Mouse (Mus musculus): ENCODE results near the gene Ambp. TPM values are rescaled to one million over a fixed set of nuclear protein-coding genes. Genes with fewer than 3 reads are reported as not detected.

Gene Ambp
- total RNA-seq (2014; rRNA removed) (3,181 and 3,254 TPM in 2 replicates), polyA plus RNA-seq (2012; rRNA removed) (2,073 and 2,202 TPM in 2 replicates)

GRCm38 (mm10) chr4:63154699-63155098, at the start of gene Ambp:
Ambp (minus strand) TSS chr4:63154799.
- H3K36me3 ChIP-seq (ENCODE audit: control insufficient read depth, insufficient read depth, low read length), result peaks cover 8% of the 10 kb centered on the region
- no peaks in the 10 kb centered on the region for H3K27me3 ChIP-seq (ENCODE audit: control insufficient read depth, insufficient read depth, low read length)
- 29% methylated on average over 5 of the region's 5 CpGs for WGBS
- H3K79me2 ChIP-seq (ENCODE audit: control insufficient read depth, insufficient read depth, low read length), result peaks cover 12% of the 10 kb centered on the region; the same call in 1 of the 2 replicates
- TF ChIP-seq CTCF (IDR thresholded peaks at IDR 0.05; ENCODE audit: low read depth, low read length) (no peak), POLR2A (IDR thresholded peaks at IDR 0.05; ENCODE audit: extremely low read depth, insufficient read depth, low read length) (no peak)
- H3K4me3 ChIP-seq (ENCODE audit: insufficient read depth, low read depth, low read length), result peak within 1 kb of the TSS; percentile 85
- H3K27ac ChIP-seq (replicated peaks; ENCODE audit: insufficient read depth, low read depth, low read length), result peak within 1 kb of the TSS; percentile 88
- peak within 1 kb of the TSS; percentile 79 for H3K9ac ChIP-seq (ENCODE audit: low read depth, low read length)
- peaks cover 49% of the 10 kb centered on the region for H3K4me1 ChIP-seq (ENCODE audit: control insufficient read depth, insufficient read depth, low read length)
- DNase-seq (ENCODE audit: extremely low read depth, low read depth, low spot score), result peak; percentile 68

GRCm38 (mm10) chr4:63203874-63204273, 49.3 kb upstream of the Ambp start:
- DNase-seq (ENCODE audit: extremely low read depth, low read depth, low spot score), result no peak
- H3K27ac ChIP-seq (replicated peaks; ENCODE audit: insufficient read depth, low read depth, low read length), result no peak overlapping the region

GRCm38 (mm10) chr4:63199366-63199765, 44.8 kb upstream of the Ambp start:
- WGBS, result 71% methylated on average over 5 of the region's 5 CpGs
- H3K27ac ChIP-seq (replicated peaks; ENCODE audit: insufficient read depth, low read depth, low read length), result no peak overlapping the region

More at GRCm38 (mm10) chr4:63203874-63204273, 49.3 kb upstream of the Ambp start:
- no peak overlapping the region for H3K9ac ChIP-seq (ENCODE audit: low read depth, low read length)
- TF ChIP-seq POLR2A (IDR thresholded peaks at IDR 0.05; ENCODE audit: extremely low read depth, insufficient read depth, low read length) (no peak), CTCF (IDR thresholded peaks at IDR 0.05; ENCODE audit: low read depth, low read length) (no peak)
- no peak overlapping the region for H3K4me3 ChIP-seq (ENCODE audit: insufficient read depth, low read depth, low read length)
- H3K79me2 ChIP-seq (ENCODE audit: control insufficient read depth, insufficient read depth, low read length), result no peaks in the 10 kb centered on the region
- H3K4me1 ChIP-seq (ENCODE audit: control insufficient read depth, insufficient read depth, low read length), result no peaks in the 10 kb centered on the region
- 88% methylated on average over 7 of the region's 7 CpGs for WGBS
- no peaks in the 10 kb centered on the region for H3K27me3 ChIP-seq (ENCODE audit: control insufficient read depth, insufficient read depth, low read length)
- no peaks in the 10 kb centered on the region for H3K36me3 ChIP-seq (ENCODE audit: control insufficient read depth, insufficient read depth, low read length)

GRCm38 (mm10) chr4:63194366-63194765, 39.8 kb upstream of the Ambp start:
- 91% methylated on average over 2 of the region's 2 CpGs for WGBS
- TF ChIP-seq CTCF (IDR thresholded peaks at IDR 0.05; ENCODE audit: low read depth, low read length), result no peak
- TF ChIP-seq POLR2A (IDR thresholded peaks at IDR 0.05; ENCODE audit: extremely low read depth, insufficient read depth, low read length), result no peak
- H3K4me1 ChIP-seq (ENCODE audit: control insufficient read depth, insufficient read depth, low read length), result no peaks in the 10 kb centered on the region
- H3K9ac ChIP-seq (ENCODE audit: low read depth, low read length), result no peak overlapping the region
- H3K4me3 ChIP-seq (ENCODE audit: insufficient read depth, low read depth, low read length), result no peak overlapping the region
- H3K79me2 ChIP-seq (ENCODE audit: control insufficient read depth, insufficient read depth, low read length), result no peaks in the 10 kb centered on the region
- H3K36me3 ChIP-seq (ENCODE audit: control insufficient read depth, insufficient read depth, low read length), result no peaks in the 10 kb centered on the region
- H3K27ac ChIP-seq (replicated peaks; ENCODE audit: insufficient read depth, low read depth, low read length), result no peak overlapping the region
- no peak for DNase-seq (ENCODE audit: extremely low read depth, low read depth, low spot score)
- H3K27me3 ChIP-seq (ENCODE audit: control insufficient read depth, insufficient read depth, low read length), result no peaks in the 10 kb centered on the region

More at GRCm38 (mm10) chr4:63199366-63199765, 44.8 kb upstream of the Ambp start:
- DNase-seq (ENCODE audit: extremely low read depth, low read depth, low spot score), result peak; percentile 65
- Histone ChIP-seq H3K4me1 (ENCODE audit: control insufficient read depth, insufficient read depth, low read length) (no peaks in the 10 kb centered on the region), H3K79me2 (ENCODE audit: control insufficient read depth, insufficient read depth, low read length) (no peaks in the 10 kb centered on the region), H3K4me3 (ENCODE audit: insufficient read depth, low read depth, low read length) (no peak overlapping the region), H3K9ac (ENCODE audit: low read depth, low read length) (no peak overlapping the region), H3K36me3 (ENCODE audit: control insufficient read depth, insufficient read depth, low read length) (no peaks in the 10 kb centered on the region), H3K27me3 (ENCODE audit: control insufficient read depth, insufficient read depth, low read length) (no peaks in the 10 kb centered on the region)
- no peak for TF ChIP-seq CTCF (IDR thresholded peaks at IDR 0.05; ENCODE audit: low read depth, low read length)
- no peak for TF ChIP-seq POLR2A (IDR thresholded peaks at IDR 0.05; ENCODE audit: extremely low read depth, insufficient read depth, low read length)

GRCm38 (mm10) chr4:63191641-63192040, 37.0 kb upstream of the Ambp start:
- no peaks in the 10 kb centered on the region for H3K27me3 ChIP-seq (ENCODE audit: control insufficient read depth, insufficient read depth, low read length)
- no peaks in the 10 kb centered on the region; the same call in 1 of the 2 replicates for H3K4me1 ChIP-seq (ENCODE audit: control insufficient read depth, insufficient read depth, low read length)
- no peak for DNase-seq (ENCODE audit: extremely low read depth, low read depth, low spot score)
- TF ChIP-seq CTCF (IDR thresholded peaks at IDR 0.05; ENCODE audit: low read depth, low read length) (no peak), POLR2A (IDR thresholded peaks at IDR 0.05; ENCODE audit: extremely low read depth, insufficient read depth, low read length) (no peak)
- no peak overlapping the region for H3K4me3 ChIP-seq (ENCODE audit: insufficient read depth, low read depth, low read length)
- H3K27ac ChIP-seq (replicated peaks; ENCODE audit: insufficient read depth, low read depth, low read length), result no peak overlapping the region
- no peak overlapping the region for H3K9ac ChIP-seq (ENCODE audit: low read depth, low read length)
- no peaks in the 10 kb centered on the region for H3K79me2 ChIP-seq (ENCODE audit: control insufficient read depth, insufficient read depth, low read length)
- WGBS, result 63% methylated on average over 5 of the region's 5 CpGs
- H3K36me3 ChIP-seq (ENCODE audit: control insufficient read depth, insufficient read depth, low read length), result no peaks in the 10 kb centered on the region

GRCm38 (mm10) chr4:63186281-63186870, 31.8 kb upstream of the Ambp start:
- no peak overlapping the region for H3K27ac ChIP-seq (replicated peaks; ENCODE audit: insufficient read depth, low read depth, low read length)
- H3K4me1 ChIP-seq (ENCODE audit: control insufficient read depth, insufficient read depth, low read length), result no peaks in the 10 kb centered on the region; the same call in 1 of the 2 replicates
- H3K4me3 ChIP-seq (ENCODE audit: insufficient read depth, low read depth, low read length), result no peak overlapping the region; the same call in 1 of the 2 replicates
- H3K9ac ChIP-seq (ENCODE audit: low read depth, low read length), result peak overlapping the region; percentile 12; the same call in 1 of the 2 replicates
- TF ChIP-seq CTCF (IDR thresholded peaks at IDR 0.05; ENCODE audit: low read depth, low read length) (no peak), POLR2A (IDR thresholded peaks at IDR 0.05; ENCODE audit: extremely low read depth, insufficient read depth, low read length) (no peak)
- H3K36me3 ChIP-seq (ENCODE audit: control insufficient read depth, insufficient read depth, low read length), result no peaks in the 10 kb centered on the region
- WGBS, result 18% methylated on average over 21 of the region's 21 CpGs
- H3K79me2 ChIP-seq (ENCODE audit: control insufficient read depth, insufficient read depth, low read length), result no peaks in the 10 kb centered on the region
- peak; percentile 84 for DNase-seq (ENCODE audit: extremely low read depth, low read depth, low spot score)
- H3K27me3 ChIP-seq (ENCODE audit: control insufficient read depth, insufficient read depth, low read length), result no peaks in the 10 kb centered on the region

All from liver, adult 2 months (tissue).